Mouse (Mus musculus): ENCODE measurements around the gene Kdelc2.

The Kdelc2 gene

DNA sequence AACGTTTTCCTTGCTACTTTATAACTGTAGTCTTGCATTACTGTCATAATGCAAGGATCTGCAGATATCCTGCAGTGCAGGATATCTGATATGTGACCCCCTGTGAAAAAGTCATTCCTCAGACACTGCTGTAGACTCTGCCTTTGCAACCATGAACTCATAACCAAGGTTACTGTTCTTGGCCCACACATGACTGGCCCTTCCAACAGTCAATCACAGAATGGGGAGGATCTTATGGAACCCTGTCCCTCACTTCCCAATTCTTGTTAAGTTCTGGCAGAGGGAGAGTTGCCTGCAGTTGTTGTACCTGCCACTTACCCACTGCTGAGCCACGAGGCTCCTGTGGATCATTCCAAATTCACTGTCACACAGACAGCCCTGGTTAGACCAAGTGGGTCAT lies 3.6 kb downstream of the Kdelc2 start:
- DNase-seq = no peak

DNA sequence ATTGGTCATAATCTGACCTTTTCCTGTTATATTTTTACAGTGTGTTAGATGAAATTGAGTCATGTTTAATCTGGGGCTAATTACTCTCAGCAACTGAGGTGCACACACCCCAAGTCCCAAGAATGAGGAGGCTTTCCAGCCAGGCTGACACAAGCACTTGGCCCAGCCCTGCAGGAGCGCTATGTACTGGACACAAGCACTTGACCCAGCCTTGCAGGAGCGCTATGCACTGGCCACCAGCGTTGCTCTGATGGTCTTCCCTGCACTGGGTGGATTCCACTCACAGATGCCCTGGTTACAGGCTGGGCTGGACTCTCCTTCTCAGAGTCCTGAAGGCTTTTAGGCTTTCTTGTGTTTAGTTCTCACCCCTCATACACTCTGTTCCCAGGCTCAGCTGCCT lies 5.3 kb downstream of the Kdelc2 start:
- DNase-seq = no peak

- no peak for DNase-seq
Measured at GRCm38 (mm10) chr9:53390136-53390535, 6.3 kb downstream of the Kdelc2 start.

GRCm38 (mm10) chr9:53397685-53398387 lies 14.0 kb downstream of the Kdelc2 start:
- no peak for DNase-seq

DNA sequence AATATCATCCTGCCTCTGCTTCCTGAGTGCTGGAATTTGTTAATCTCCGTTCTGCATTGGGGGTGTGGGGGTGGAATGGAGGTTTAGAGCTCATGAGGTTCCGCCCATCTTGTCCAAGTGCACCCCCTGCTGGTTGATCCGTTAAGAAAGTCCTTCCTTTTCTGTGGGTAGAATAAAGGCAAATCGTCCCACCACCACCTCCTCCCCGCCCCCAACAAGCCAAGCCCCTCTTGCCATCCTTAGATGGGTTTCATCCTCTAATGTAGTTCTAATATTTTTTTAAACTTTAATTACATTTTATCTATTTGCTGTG lies 14.5 kb downstream of the Kdelc2 start:
- DNase-seq = peak; percentile 72 to 87

DNA sequence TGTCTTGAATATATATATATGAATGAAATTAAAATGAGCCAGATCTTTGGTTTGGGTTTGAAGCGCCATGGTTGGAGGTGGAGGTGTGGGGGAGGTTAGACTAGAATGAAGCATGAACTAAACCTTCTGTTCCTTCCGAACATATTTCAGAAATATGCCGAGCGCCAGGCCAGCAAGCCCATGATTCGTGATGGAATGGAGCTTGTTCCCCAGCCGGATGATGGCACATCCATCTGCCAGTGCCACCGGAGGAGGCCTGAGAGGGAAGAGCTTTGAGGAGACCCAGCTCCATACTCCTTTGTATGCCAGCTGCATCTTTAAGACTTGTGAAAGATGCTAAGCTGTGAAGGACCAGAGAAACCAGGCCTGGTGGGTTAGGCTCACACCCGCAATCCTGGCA lies 15.7 kb downstream of the Kdelc2 start:
- no peak for DNase-seq

- no peak for DNase-seq
Measured at GRCm38 (mm10) chr9:53400696-53401095, 16.9 kb downstream of the Kdelc2 start.

DNA sequence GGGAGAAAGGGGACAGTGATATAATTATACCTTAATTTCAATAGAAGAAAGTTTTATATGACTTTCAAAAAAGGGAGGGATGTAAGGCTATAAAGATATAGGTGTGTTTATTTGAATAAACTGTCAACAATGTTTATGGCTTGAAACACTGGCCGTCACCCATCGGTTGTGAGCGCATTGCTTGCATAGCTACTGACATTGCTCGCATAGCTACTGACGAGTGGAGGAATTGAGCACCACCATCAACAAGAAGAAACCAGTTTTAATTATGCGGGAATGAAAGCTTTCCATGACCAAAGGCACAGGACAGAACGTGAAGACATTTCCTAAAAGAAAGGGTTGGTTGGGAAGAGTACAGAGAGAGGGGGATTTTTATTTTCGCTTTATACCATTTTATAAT lies 17.3 kb downstream of the Kdelc2 start:
- no peak for DNase-seq

DNA sequence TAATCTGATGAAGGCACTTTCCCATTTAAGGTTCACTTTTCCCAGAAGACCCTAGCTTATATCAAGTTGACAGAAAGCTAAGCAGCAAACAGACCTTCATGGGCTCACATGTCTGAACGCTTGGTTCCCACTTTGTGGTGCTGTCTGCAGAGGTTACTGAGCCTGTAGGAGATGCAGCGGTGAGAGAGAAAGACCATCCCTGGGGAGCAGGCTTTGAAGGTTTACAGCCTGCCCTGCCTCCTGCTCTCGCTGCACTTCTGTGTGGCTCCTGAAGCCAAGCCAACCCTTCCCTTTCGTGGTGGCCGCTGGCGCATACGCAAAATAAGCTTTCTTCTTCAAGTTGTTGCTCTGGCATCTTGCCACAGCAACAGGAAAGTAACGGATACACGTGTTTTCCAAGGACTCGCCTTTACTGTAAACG lies 18.5 kb downstream of the Kdelc2 start, which contains the start of gene 4930550C14Rik:
Gene 4930550C14Rik, plus strand, starts transcription at position 35 of the 421 bp plus-strand sequence.
- no peak for DNase-seq

DNA sequence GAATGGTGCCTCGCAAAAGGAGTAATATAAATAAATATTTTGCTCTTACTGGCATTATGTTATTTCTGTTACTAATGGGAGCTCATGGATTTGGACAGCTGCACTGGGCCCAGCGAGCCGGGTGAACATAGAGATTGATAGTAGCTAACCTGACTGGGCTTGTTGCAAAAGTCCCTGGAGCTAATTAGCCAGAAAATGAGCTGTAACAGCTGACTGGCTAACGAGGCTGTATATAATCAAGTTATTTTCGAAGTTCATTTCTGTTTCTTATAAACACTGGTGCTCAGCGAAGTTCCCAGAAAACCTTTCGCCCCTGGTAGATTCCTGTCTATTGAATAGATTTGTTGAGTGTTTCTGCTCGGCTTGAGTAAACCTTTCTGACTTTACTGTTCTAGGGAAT lies 19.2 kb downstream of the Kdelc2 start:
- DNase-seq = no peak

DNA sequence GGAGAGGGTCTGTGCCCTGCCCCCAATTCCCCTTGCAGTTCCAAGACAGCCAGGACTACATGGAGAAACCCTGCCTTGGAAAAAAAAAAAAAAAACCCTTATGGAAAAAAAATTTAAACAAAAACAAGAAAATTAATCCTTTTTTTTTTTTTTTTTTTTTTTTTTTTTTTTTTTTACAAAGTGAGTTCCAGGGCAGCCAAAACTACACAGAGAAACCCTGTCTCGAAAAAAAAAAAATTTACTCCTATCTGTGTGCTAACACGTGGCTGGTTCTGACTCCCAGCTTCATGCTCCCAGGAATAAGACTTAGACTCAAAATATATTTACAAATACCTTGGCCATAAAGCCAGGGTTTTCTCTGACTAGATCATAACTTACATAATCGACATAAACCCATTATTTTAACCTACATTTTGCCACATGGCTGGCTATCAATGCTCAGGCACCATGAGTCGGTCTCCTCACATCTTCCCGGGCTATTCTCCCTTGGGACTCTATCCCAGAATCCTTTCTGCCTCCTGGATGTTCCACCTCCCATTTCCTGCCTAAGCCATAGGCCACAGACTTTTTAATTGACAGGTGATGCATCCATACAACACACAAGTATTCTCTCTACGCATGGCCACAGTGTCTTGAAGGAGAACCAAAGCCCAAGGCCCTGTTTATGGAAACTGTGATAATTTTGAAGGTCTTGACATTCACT lies 20.4 kb downstream of the Kdelc2 start:
- no peak for DNase-seq

- DNase-seq = peak; percentile 56 to 78
Measured at GRCm38 (mm10) chr9:53404753-53405722, 21.2 kb downstream of the Kdelc2 start.

- no peak for DNase-seq
Measured at GRCm38 (mm10) chr9:53408548-53408947, 24.7 kb downstream of the Kdelc2 start.

- no peak for DNase-seq
Measured at GRCm38 (mm10) chr9:53408953-53409361, 25.1 kb downstream of the Kdelc2 start.

GRCm38 (mm10) chr9:53409427-53409826 lies 25.6 kb downstream of the Kdelc2 start:
- DNase-seq = no peak

GRCm38 (mm10) chr9:53422133-53422896 lies 38.5 kb downstream of the Kdelc2 start:
- no peak for DNase-seq

DNA sequence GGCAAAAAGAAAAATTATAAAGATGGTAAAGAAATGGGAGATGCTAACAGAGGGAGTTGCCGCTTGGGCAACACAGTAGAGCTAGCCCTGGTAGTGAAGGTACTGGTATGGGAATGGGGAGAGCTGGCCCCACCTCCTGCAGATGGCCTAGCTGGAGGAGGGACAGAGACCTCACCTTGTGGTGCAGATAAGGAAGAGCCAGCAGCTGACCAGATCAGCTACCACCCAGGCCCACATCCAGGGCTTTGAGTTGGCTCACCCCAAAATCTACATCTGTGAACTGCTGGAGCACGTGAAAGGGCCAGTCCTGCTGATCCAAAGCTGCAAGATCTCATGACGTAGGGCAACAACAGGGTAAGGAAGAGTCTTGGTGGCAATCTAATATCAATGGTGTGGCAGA lies 42.9 kb downstream of the Kdelc2 start:
- no peak for DNase-seq

DNA sequence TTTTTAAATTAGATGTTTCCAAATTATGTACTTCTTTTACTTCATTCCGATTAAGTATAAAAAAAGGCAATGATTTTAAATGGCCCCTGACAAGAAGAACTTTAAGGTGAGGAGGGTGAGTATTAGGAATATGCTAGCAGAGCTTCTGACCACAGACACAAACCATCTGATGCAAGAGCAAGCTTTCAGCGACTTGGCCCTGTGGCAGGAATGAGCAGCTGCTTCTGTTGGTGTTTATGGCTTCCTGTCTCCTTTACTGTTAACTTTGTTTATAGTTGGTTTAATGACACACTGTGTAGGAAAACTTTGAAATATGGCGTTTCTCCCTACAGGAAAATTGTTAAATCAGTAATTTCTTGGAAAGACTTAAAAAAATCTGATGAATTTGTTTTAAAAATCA lies 43.8 kb downstream of the Kdelc2 start:
- DNase-seq = no peak

DNA sequence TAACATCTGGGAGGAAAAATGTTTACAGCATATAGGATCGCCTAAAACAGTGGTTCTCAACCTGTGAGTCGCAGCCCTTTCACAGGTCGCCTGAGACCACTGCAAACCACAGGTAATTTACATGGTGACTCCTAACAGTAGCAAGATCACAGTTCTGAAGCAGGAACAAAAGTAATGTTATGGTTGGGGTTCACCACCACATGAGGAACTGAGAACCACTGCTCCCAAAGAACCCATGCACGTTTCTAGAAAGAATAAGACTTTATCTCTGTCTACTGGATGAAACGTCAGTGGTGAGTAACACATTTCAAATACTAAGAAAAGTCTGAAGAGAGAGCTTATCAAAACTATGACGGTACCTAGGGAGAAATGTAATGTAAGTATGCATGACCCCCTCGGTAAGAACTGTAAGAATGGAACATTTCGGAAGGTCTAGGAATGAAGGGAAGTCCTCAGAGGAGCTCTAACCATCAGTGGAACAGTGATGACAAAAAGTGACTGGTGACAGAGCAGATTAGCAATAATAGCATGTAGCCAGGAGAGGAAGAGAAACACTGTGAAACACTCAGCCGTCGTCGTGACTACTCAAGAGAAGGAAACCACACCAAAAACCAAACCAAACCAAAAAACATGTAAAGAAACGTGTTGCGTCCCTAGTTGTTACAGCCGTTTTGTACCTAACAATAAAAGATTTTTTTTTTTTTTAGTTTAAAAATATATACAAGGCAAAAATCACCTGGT lies 52.2 kb downstream of the Kdelc2 start:
- DNase-seq = no peak

DNA sequence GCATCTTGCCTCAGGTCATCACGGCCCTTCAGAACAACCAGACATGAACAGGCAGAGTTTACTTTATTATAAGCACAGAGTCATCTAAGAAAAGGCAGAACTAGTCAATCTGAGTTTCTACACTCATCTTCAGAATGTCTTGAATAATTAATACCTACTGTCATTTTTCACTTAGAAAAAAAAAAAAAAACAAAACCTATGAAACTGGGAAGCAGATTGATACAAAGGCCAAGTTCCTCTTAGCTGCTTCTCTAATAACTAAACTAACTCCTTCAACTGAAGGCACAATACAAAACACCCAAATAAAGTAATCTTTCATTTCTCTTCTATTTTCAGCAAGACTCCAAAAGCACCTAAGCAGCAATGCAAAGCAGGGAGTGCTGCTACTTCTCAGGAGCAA lies 66.8 kb downstream of the Kdelc2 start:
- no peak for DNase-seq
